9 mouse cellular contexts compared by ENCODE assay signal in the genomic region with DNA sequence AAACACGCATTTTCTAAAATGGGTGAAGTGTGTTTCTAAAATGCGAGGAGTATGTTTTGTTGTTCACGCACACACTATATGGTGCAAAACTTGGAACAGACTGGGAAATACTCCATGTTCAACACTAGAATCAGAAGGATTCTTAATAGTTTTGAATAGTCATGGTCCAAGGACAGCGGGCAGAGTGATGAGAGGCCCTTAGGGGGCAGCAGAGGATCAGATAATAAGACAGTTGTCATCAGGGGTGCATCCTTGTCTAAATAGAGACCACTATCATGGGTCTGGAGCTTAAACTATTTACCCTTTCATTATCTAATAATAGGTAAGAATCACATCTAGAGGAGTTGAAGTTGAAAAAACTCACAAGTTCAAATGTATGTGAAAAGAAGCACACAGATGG.
DNase-seq lines count a peak whose midpoint lies in the region; ATAC-seq and TF ChIP-seq lines count a peak whose summit lies in the region.
"Had no signal": no experiment of that assay in that cellular context is flagged by ENCODE, and none has a peak within 500 bp of the region (broad histone marks: within the 10 kb centered on the region; RNA-seq: fewer than 3 reads in every experiment).

No protein-coding gene starts in this region.

- no peak overlapping the region for H3K4me3 ChIP-seq in CH12.LX (replicated peaks in 1 of 3; ENCODE audit: low read depth in 2 of 3, low read length in 2 of 3, poor library complexity in 1 of 3)
- no peak overlapping the region for H3K4me3 ChIP-seq in forebrain, embryonic 15.5 days

- no peak overlapping the region for H3K9ac ChIP-seq in CH12.LX (ENCODE audit: insufficient read depth, low read depth)
- no peak overlapping the region for H3K9ac ChIP-seq in forebrain, embryonic 15.5 days (replicated peaks)

- no peaks in the 10 kb centered on the region for H3K9me3 ChIP-seq in CH12.LX (replicated peaks; ENCODE audit: low read length)
- no peaks in the 10 kb centered on the region for H3K9me3 ChIP-seq in forebrain, embryonic 15.5 days

- no peaks in the 10 kb centered on the region for H3K4me1 ChIP-seq in CH12.LX (ENCODE audit: control insufficient read depth in 1 of 2, insufficient read depth in 2 of 2)
- no peaks in the 10 kb centered on the region for H3K4me1 ChIP-seq in forebrain, embryonic 15.5 days

- in situ Hi-C loops in CH12.LX (cut with MboI; ENCODE audit: low pct_ligation_motif_present, low pct_unique_long_range_greater_than_20kb, low sequenced_read_pairs), result no loop called here

- peak; percentile 7 for DNase-seq in CD4-positive, CD25-positive, alpha-beta regulatory T cell, adult 2 months (ENCODE audit: low read depth, low spot score)
- DNase-seq in kidney, postnatal 14 days, result peak; percentile 5
- no peak for DNase-seq in kidney, adult 18-20 months
- DNase-seq in CH12.LX (ENCODE audit: extremely low read depth), result peak; percentile 35
- no peak for DNase-seq in thymus, postnatal 36 days
- DNase-seq in thymus, adult 18-20 months, result no peak
- DNase-seq: lung, adult 2 months had no signal

- TF ChIP-seq RAD21 in CH12.LX (IDR thresholded peaks at IDR 0.05; ENCODE audit: low read depth, low read length), result peak; percentile 86

- no peak for TF ChIP-seq POLR2A in CH12.LX (IDR thresholded peaks at IDR 0.05; ENCODE audit: low read depth, low read length)

- no peak for ATAC-seq in CD4-positive, CD25-positive, alpha-beta regulatory T cell, adult 4 months
- 0 out of 2 replicates have a peak, but pooled peaks have one; percentile 43 for ATAC-seq in forebrain, embryonic 15.5 days (replicated peaks)

- H3K4me2 ChIP-seq in CH12.LX (ENCODE audit: insufficient read depth, low read depth, poor library complexity, severe bottlenecking), result peak overlapping the region; percentile 67; the same call in 1 of the 2 replicates
- H3K4me2 ChIP-seq in forebrain, embryonic 15.5 days (replicated peaks), result no peak overlapping the region

- dilution Hi-C loops in CH12.LX (cut with MboI; ENCODE audit: extremely low pct_ligation_motif_present, extremely low pct_unique_long_range_greater_than_20kb, low sequenced_read_pairs), result no loop called here

- H3K27me3 ChIP-seq in CH12.LX (replicated peaks), result no peaks in the 10 kb centered on the region
- no peaks in the 10 kb centered on the region for H3K27me3 ChIP-seq in forebrain, embryonic 15.5 days

- TF ChIP-seq CTCF in CH12.LX (conservative IDR thresholded peaks at IDR 0.05 in 1 of 2, IDR thresholded peaks at IDR 0.05 in 1 of 2; ENCODE audit: low read depth in 2 of 2, low read length in 2 of 2), result peak; percentile 46 to 76

- H3K79me2 ChIP-seq in CH12.LX (replicated peaks; ENCODE audit: control insufficient read depth, extremely low read depth, insufficient read depth, poor library complexity, severe bottlenecking), result no peaks in the 10 kb centered on the region

- 70% methylated on average over 4 of the region's 4 CpGs for WGBS in forebrain, embryonic 15.5 days

- no peak overlapping the region for H3K27ac ChIP-seq in CH12.LX (ENCODE audit: insufficient read depth, low read depth)
- no peak overlapping the region for H3K27ac ChIP-seq in forebrain, embryonic 15.5 days (replicated peaks)

- H3K36me3 ChIP-seq in CH12.LX (replicated peaks in 1 of 2; ENCODE audit: control insufficient read depth in 1 of 2, insufficient read depth in 1 of 2, low read length in 1 of 2), result no peaks in the 10 kb centered on the region
- H3K36me3 ChIP-seq in forebrain, embryonic 15.5 days, result no peaks in the 10 kb centered on the region

- no peak for TF ChIP-seq EP300 in CH12.LX (IDR thresholded peaks at IDR 0.05; ENCODE audit: low read length)

TF ChIP-seq in CH12.LX, 34 proteins besides CTCF, POLR2A, EP300 and RAD21:
- TF ChIP-seq SMC3 (IDR thresholded peaks at IDR 0.05; ENCODE audit: low read depth, low read length), result peak; percentile 56
- no peak for TF ChIP-seq ZKSCAN1 (IDR thresholded peaks at IDR 0.05; ENCODE audit: borderline replicate concordance, low read depth, low read length)
- TF ChIP-seq TBP (conservative IDR thresholded peaks at IDR 0.05; ENCODE audit: low read depth, low read length), result no peak

Comparison
In these comparisons a context has a peak if more than half of its experiments do, and no peak if none do; other contexts are left out.
1. DNase-seq: peak in CD4-positive, CD25-positive, alpha-beta regulatory T cell, adult 2 months (single experiment), kidney, postnatal 14 days (single experiment) and CH12.LX (single experiment); none in kidney, adult 18-20 months (single experiment), thymus, postnatal 36 days (0 of 2) and thymus, adult 18-20 months (0 of 2).